Mouse (Mus musculus) lung, adult 2 months (tissue): ENCODE data around the gene Faap20.

ENCODE experiments used
- CTCF ChIP-seq: fragments of 200-500 bp; IDR thresholded peaks from 2 replicates; pipeline ENCODE4 v1.5.1; 2011; ENCODE audit warnings: mild to moderate bottlenecking, low read length, control low read depth; ENCODE audit not compliant: insufficient read depth
- POLR2A ChIP-seq: fragments of 200-500 bp; IDR thresholded peaks from 2 replicates; pipeline ENCODE4 v1.6.1; 2011; ENCODE audit warnings: low read depth, mild to moderate bottlenecking, control low read depth, low read length, borderline replicate concordance; ENCODE audit errors: extremely low read depth

DNA sequence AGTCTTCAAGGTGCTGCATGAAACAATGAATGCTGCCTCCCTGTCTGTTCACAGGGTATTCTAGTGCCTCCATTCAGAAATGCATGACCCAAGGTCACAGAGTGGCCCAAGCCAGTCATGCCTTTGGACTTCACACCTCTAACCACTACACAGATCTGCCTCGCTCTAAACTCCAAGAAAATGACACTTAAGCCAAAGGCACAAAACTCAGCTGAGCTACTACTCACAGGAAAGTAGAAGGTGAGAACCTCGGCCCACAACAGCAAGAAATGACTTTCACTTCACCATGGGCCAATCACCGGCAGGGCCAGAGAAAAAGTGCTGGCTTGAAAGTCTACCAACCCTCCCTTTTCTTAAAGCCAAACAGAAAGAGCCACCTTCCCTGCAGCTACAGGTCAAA lies 41.8 kb upstream of the Faap20 start:
- TF ChIP-seq CTCF = no peak
- no peak for TF ChIP-seq POLR2A
